Mouse (Mus musculus): ENCODE data around the gene Xntrpc. TPM values are rescaled to one million over a fixed set of nuclear protein-coding genes. Genes with fewer than 3 reads are reported as not detected.

Xntrpc gene
- polyA plus RNA-seq, 1 experiment from 2014 or later = 1.8 TPM

DNA sequence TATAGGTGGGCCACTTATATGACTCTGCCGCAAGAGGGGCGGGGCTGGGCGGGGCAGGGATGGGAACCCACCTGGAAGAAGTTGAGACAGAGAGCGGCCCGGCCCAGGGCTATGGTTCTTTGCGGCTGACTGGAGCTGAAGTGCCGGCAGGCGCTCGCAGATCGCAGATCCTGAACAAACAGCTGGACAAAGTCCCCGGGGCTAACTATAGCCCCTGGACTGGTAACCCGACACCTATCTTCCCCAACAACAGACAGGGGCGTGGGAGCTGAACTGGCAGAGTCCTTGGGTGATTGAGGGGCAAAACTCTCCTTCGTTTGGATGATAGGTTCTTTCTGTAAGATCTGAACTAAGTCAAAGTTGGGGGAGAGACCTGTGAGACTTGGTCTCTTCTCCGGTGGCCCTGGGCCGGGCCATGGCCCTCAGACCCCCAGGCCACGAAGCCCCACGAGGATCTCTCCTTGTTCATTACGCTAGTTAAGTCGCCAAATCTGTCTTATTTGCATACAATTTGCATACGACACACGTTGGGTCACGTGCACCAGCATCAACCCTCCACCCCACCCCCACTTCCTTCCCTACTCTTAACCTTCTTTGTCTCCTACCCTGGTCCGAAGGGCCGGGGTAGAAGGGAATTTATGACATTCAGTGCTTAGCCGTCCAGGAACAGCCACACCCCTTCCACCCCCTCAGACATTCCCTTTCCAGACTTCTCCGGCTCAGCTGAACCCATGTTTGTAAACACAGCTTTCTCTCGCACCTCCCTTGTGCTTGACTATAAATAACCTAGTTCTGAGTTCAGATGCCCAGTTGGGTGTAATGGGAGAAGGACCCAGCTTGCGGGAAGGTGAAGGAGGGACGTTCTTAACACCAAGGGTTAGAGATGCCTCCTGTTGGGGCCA is 34.5 kb downstream of the Xntrpc start:
- Histone ChIP-seq H3K36me3 (peaks cover 10% of the 10 kb centered on the region; the same call in 1 of the 2 replicates), H3K27ac (peak overlapping the region; percentile 84), H3K27me3 (ENCODE audit: low read depth, poor library complexity, severe bottlenecking) (no peaks in the 10 kb centered on the region), H3K4me1 (peaks cover 43% of the 10 kb centered on the region), H3K4me3 (peak overlapping the region; percentile 52), H3K9me3 (replicated peaks) (no peaks in the 10 kb centered on the region)
- WGBS = 4% methylated on average over 30 of the region's 30 CpGs
- DNase-seq (ENCODE audit: low spot score) = peak; percentile 74

- H3K36me3 ChIP-seq = peaks cover 6% of the 10 kb centered on the region; the same call in 1 of the 2 replicates
- H3K9me3 ChIP-seq (replicated peaks) = no peaks in the 10 kb centered on the region
- H3K4me1 ChIP-seq = peaks cover 43% of the 10 kb centered on the region
- 0 out of 2 replicates have a peak, but pooled peaks cover under 1% of the 10 kb centered on the region for H3K27me3 ChIP-seq (ENCODE audit: low read depth, poor library complexity, severe bottlenecking)
- DNase-seq (ENCODE audit: low spot score) = no peak
- 0 out of 2 replicates have a peak overlapping the region, but pooled peaks have one; percentile 52 for H3K4me3 ChIP-seq
- WGBS = 51% methylated on average over 5 of the region's 5 CpGs
- H3K27ac ChIP-seq = peak overlapping the region; percentile 84
These were observed 35.4 kb downstream of the Xntrpc start for GRCm38 (mm10) chr7:102100868-102101267.

- no peak for DNase-seq (ENCODE audit: low spot score)
- 0 out of 2 replicates have a peak, but pooled peaks cover 6% of the 10 kb centered on the region for H3K27me3 ChIP-seq (ENCODE audit: low read depth, poor library complexity, severe bottlenecking)
- peaks cover 45% of the 10 kb centered on the region for H3K4me1 ChIP-seq
- no peaks in the 10 kb centered on the region for H3K9me3 ChIP-seq (replicated peaks)
- H3K27ac ChIP-seq = peak within 1 kb of the TSS; percentile 84
- WGBS = 40% methylated on average over 5 of the region's 5 CpGs
- H3K4me3 ChIP-seq = peak within 1 kb of the TSS; percentile 52
- H3K36me3 ChIP-seq = peaks cover 5% of the 10 kb centered on the region; the same call in 1 of the 2 replicates
These were observed 36.0 kb downstream of the Xntrpc start, which contains the start of gene Art1 for GRCm38 (mm10) chr7:102101487-102101886. Gene Art1 (plus strand): TSS chr7:102101743.

DNA sequence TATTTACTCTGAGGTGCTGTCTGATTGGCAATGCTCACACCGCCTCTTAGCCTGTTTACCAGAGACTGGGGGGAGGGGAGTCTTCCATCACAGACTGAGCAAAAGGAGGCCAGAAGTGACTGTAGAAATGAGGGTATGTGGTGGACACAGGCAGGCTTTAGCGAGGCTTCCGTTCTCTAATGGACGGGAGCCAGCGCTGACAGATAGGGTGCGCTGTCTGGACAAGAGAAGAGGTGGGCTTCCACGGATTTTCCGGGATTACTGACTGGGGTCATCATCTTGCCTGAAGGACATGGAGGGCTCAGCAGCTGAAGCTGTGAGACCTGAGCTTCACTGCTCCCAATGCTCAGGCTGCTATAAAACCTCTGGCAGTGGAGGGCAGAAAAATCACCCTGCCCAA is 36.7 kb downstream of the Xntrpc start:
- H3K36me3 ChIP-seq = peaks cover under 1% of the 10 kb centered on the region; the same call in 1 of the 2 replicates
- no peak overlapping the region for H3K27ac ChIP-seq
- no peak overlapping the region for H3K4me3 ChIP-seq
- DNase-seq (ENCODE audit: low spot score) = no peak
- H3K27me3 ChIP-seq (ENCODE audit: low read depth, poor library complexity, severe bottlenecking) = 0 out of 2 replicates have a peak, but pooled peaks cover 13% of the 10 kb centered on the region
- 31% methylated on average over 8 of the region's 8 CpGs for WGBS
- H3K4me1 ChIP-seq = peaks cover 53% of the 10 kb centered on the region
- H3K9me3 ChIP-seq (replicated peaks) = no peaks in the 10 kb centered on the region

- DNase-seq (ENCODE audit: low spot score) = no peak
- H3K4me3 ChIP-seq = no peak overlapping the region
- 0 out of 2 replicates have a peak, but pooled peaks cover 16% of the 10 kb centered on the region for H3K27me3 ChIP-seq (ENCODE audit: low read depth, poor library complexity, severe bottlenecking)
- no peaks in the 10 kb centered on the region for H3K36me3 ChIP-seq
- 48% methylated on average over 6 of the region's 6 CpGs for WGBS
- H3K27ac ChIP-seq = peak overlapping the region; percentile 22; the same call in 1 of the 2 replicates
- H3K9me3 ChIP-seq (replicated peaks) = no peaks in the 10 kb centered on the region
- H3K4me1 ChIP-seq = peaks cover 55% of the 10 kb centered on the region
These were observed 37.2 kb downstream of the Xntrpc start for GRCm38 (mm10) chr7:102102696-102103095.

DNA sequence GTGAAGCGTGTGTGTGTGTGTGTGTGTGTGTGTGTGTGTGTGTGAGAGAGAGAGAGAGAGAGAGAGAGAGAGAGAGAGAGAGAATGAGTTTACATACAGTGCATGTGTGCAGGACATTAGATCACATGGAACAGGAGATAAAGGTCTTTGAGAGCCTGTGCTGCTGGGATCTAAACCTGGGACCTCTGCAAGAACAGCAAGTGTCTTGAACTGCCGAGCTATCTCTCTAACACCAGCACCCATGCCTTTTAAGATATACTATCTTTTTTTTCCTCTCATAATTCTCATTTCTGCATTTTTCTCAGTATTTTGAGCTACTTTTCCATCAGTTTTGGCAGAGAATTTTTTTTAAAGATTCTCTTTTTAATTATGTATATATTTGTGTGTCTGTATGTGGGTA is 38.0 kb downstream of the Xntrpc start:
- Histone ChIP-seq H3K36me3 (no peaks in the 10 kb centered on the region), H3K9me3 (replicated peaks) (no peaks in the 10 kb centered on the region), H3K4me3 (no peak overlapping the region), H3K27ac (no peak overlapping the region), H3K27me3 (ENCODE audit: low read depth, poor library complexity, severe bottlenecking) (0 out of 2 replicates have a peak, but pooled peaks cover 21% of the 10 kb centered on the region), H3K4me1 (peaks cover 55% of the 10 kb centered on the region)
- WGBS = 90% methylated on average over 2 of the region's 2 CpGs
- no peak for DNase-seq (ENCODE audit: low spot score)

GRCm38 (mm10) chr7:102104126-102104525 is 38.6 kb downstream of the Xntrpc start:
- H3K27ac ChIP-seq = no peak overlapping the region
- no peaks in the 10 kb centered on the region for H3K36me3 ChIP-seq
- no peak for DNase-seq (ENCODE audit: low spot score)
- 0 out of 2 replicates have a peak, but pooled peaks cover 21% of the 10 kb centered on the region for H3K27me3 ChIP-seq (ENCODE audit: low read depth, poor library complexity, severe bottlenecking)
- H3K4me3 ChIP-seq = no peak overlapping the region
- no peaks in the 10 kb centered on the region for H3K9me3 ChIP-seq (replicated peaks)
- H3K4me1 ChIP-seq = peaks cover 49% of the 10 kb centered on the region
- WGBS = 85% methylated on average over 5 of the region's 5 CpGs

GRCm38 (mm10) chr7:102106700-102107141 is 41.2 kb downstream of the Xntrpc start:
- Histone ChIP-seq H3K4me3 (peak overlapping the region; percentile 49), H3K36me3 (no peaks in the 10 kb centered on the region), H3K4me1 (peaks cover 26% of the 10 kb centered on the region), H3K27me3 (ENCODE audit: low read depth, poor library complexity, severe bottlenecking) (0 out of 2 replicates have a peak, but pooled peaks cover 21% of the 10 kb centered on the region), H3K9me3 (replicated peaks) (no peaks in the 10 kb centered on the region), H3K27ac (peak overlapping the region; percentile 78)
- peak; percentile 58 for DNase-seq (ENCODE audit: low spot score)
- WGBS = 14% methylated on average over 23 of the region's 23 CpGs

DNA sequence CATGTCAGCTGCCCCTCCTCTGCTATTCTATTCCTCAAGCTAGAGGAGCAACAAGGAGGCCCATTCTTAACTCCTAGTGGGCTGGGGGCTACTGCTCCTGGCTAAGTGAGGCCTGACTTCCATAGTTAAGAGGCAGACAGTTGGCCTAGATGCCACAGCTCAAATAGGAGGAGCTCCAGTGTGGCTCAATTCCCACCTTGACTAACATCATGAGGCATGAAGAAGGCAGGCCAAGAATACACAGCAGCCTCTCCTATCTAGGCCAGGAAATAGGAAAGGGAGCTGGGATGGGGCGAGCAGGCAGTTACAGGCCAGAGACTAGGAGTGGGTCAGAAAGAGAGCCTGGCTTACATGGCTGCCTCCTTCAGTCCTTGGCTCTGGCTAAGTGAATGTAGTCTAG is 42.7 kb downstream of the Xntrpc start:
- Histone ChIP-seq H3K27me3 (ENCODE audit: low read depth, poor library complexity, severe bottlenecking) (0 out of 2 replicates have a peak, but pooled peaks cover 21% of the 10 kb centered on the region), H3K9me3 (replicated peaks) (no peaks in the 10 kb centered on the region), H3K27ac (no peak overlapping the region), H3K36me3 (no peaks in the 10 kb centered on the region), H3K4me1 (peaks cover 12% of the 10 kb centered on the region), H3K4me3 (no peak overlapping the region)
- 87% methylated on average over 1 of the region's 1 CpGs for WGBS
- DNase-seq (ENCODE audit: low spot score) = no peak

- Histone ChIP-seq H3K36me3 (no peaks in the 10 kb centered on the region), H3K27me3 (ENCODE audit: low read depth, poor library complexity, severe bottlenecking) (0 out of 2 replicates have a peak, but pooled peaks cover 21% of the 10 kb centered on the region), H3K9me3 (replicated peaks) (no peaks in the 10 kb centered on the region), H3K4me3 (no peak within 1 kb of the TSS), H3K27ac (no peak within 1 kb of the TSS), H3K4me1 (peaks cover 12% of the 10 kb centered on the region)
- DNase-seq (ENCODE audit: low spot score) = no peak
- WGBS = 82% methylated on average over 7 of the region's 7 CpGs
These were observed 43.7 kb downstream of the Xntrpc start, which contains the start of gene Art5 for GRCm38 (mm10) chr7:102109171-102109570. Gene Art5 (minus strand): TSS chr7:102109489.

GRCm38 (mm10) chr7:102109746-102110145 is 44.2 kb downstream of the Xntrpc start:
- H3K27ac ChIP-seq = no peak overlapping the region
- H3K27me3 ChIP-seq (ENCODE audit: low read depth, poor library complexity, severe bottlenecking) = 0 out of 2 replicates have a peak, but pooled peaks cover 21% of the 10 kb centered on the region
- H3K4me1 ChIP-seq = peaks cover 12% of the 10 kb centered on the region
- H3K36me3 ChIP-seq = no peaks in the 10 kb centered on the region
- no peak for DNase-seq (ENCODE audit: low spot score)
- H3K9me3 ChIP-seq (replicated peaks) = no peaks in the 10 kb centered on the region
- WGBS = 93% methylated on average over 4 of the region's 4 CpGs
- no peak overlapping the region for H3K4me3 ChIP-seq

GRCm38 (mm10) chr7:102113151-102113729 is 47.7 kb downstream of the Xntrpc start:
- H3K27me3 ChIP-seq (ENCODE audit: low read depth, poor library complexity, severe bottlenecking) = 0 out of 2 replicates have a peak, but pooled peaks cover 3% of the 10 kb centered on the region
- H3K27ac ChIP-seq = no peak overlapping the region
- DNase-seq (ENCODE audit: low spot score) = no peak
- peaks cover 3% of the 10 kb centered on the region for H3K36me3 ChIP-seq
- H3K9me3 ChIP-seq (replicated peaks) = no peaks in the 10 kb centered on the region
- no peak overlapping the region for H3K4me3 ChIP-seq
- H3K4me1 ChIP-seq = no peaks in the 10 kb centered on the region
- 80% methylated on average over 45 of the region's 45 CpGs for WGBS

All from limb, embryonic 10.5 days (tissue).